Mouse (Mus musculus) leukemia stem cell, adult 10-12 weeks (primary cell): ENCODE results near the gene Ciapin1. TPM values are rescaled to one million over a fixed set of nuclear protein-coding genes. Genes with fewer than 3 reads are reported as not detected.

Source experiments
- polyA plus RNA-seq: library from polyadenylated mRNA; stranded (reverse); fragments of >175 nt; gene quantifications from 2 replicates; pipeline ENCODE4 v1.2.3, GENCODE M21; 2012; ENCODE audit warnings: low replicate concordance

The Ciapin1 gene
- polyA plus RNA-seq, result 103 and 1,167 TPM in 2 replicates

GRCm38 (mm10) chr8:94837662-94838574 is at the start of gene Ciapin1, which contains the start of gene Coq9:
TSS of gene Ciapin1 (minus strand) at chr8:94838358.
TSS of gene Coq9 (plus strand) at chr8:94838321.

DNA sequence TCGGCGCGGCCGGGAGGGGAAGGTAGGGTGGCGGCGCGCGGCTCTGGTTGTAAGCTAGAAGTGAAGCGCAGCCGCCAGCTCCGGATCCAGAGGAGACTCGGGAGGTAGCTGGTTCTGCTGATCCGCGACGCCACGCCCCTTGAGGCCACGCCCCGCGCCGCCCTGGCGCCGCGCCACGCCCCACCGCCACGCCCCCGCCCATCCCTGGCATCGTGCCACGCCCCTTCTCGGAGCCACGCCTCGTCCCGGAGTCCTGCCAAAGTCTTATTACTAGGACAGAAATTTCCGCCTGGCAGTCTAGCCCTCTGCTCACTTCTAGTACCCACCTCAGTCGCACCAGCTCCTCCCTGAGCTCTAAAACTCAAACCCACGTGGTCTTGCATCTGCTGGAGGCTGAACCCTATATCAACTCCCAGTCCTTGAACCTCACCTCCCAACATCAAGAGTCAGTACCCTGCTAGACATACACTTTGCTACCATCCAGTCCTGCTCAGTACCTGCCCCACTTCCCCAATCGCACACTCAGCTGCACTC is 38.1 kb upstream of the Ciapin1 start, which contains the start of gene Dok4:
Gene Dok4 (minus strand): TSS at position 134 of the 534 bp plus-strand sequence.

GRCm38 (mm10) chr8:94857346-94858173 is 19.4 kb upstream of the Ciapin1 start, which contains the start of gene Polr2c:
TSS of gene Polr2c (plus strand) at chr8:94857450.

GRCm38 (mm10) chr8:94810153-94810552 is 28.0 kb downstream of the Ciapin1 start, which contains the start of gene Ccl17:
TSS of gene Ccl17 (plus strand) at chr8:94810453.

GRCm38 (mm10) chr8:94771941-94772670 is 66.1 kb downstream of the Ciapin1 start, which contains the start of gene Cx3cl1:
TSS of gene Cx3cl1 (plus strand) at chr8:94772009.

Other genes with a start within 250 kb of the Ciapin1 start
- 6.5 and 8.1 TPM in 2 replicates for gene Rspry1, start 236.4 kb downstream of the Ciapin1 start, polyA plus RNA-seq
- gene Fam192a, start 236.4 kb downstream of the Ciapin1 start, polyA plus RNA-seq, result 17.6 and 35.3 TPM in 2 replicates
- gene Arl2bp, start 171.8 kb downstream of the Ciapin1 start, polyA plus RNA-seq, result 5.8 and 16.9 TPM in 2 replicates
- not detected in 2 replicates for gene Pllp, start 142.1 kb downstream of the Ciapin1 start, polyA plus RNA-seq
- gene Ccl22, start 92.8 kb downstream of the Ciapin1 start, polyA plus RNA-seq, result 0.25 and 0.47 TPM in 2 replicates
- gene Cx3cl1, start 66.3 kb downstream of the Ciapin1 start, polyA plus RNA-seq, result 0.07 and 0.10 TPM in 2 replicates
- gene Ccl17, start 27.9 kb downstream of the Ciapin1 start, polyA plus RNA-seq, result not detected in 2 replicates
- 89.1 and 112 TPM in 2 replicates for gene Coq9, start within 50 bp of the Ciapin1 start, polyA plus RNA-seq
- 10.6 and 11.4 TPM in 2 replicates for gene Polr2c, start 19.1 kb upstream of the Ciapin1 start, polyA plus RNA-seq
- gene Dok4, start 38.0 kb upstream of the Ciapin1 start, polyA plus RNA-seq, result 0.90 and 4.2 TPM in 2 replicates
- 1.6 and 3.0 TPM in 2 replicates for gene Ccdc102a, start 79.7 kb upstream of the Ciapin1 start, polyA plus RNA-seq
- gene Adgrg5, start 85.3 kb upstream of the Ciapin1 start, polyA plus RNA-seq, result 1.3 and 3.6 TPM in 2 replicates
- 5.7 and 21.1 TPM in 2 replicates for gene Adgrg1, start 136.4 kb upstream of the Ciapin1 start, polyA plus RNA-seq
- gene Adgrg3, start 179.3 kb upstream of the Ciapin1 start, polyA plus RNA-seq, result 0.52 and 1.4 TPM in 2 replicates
- gene Drc7, start 216.7 kb upstream of the Ciapin1 start, polyA plus RNA-seq, result not detected in 2 replicates
- gene Katnb1, start 242.8 kb upstream of the Ciapin1 start, polyA plus RNA-seq, result 22.5 and 28.5 TPM in 2 replicates